Mouse (Mus musculus): ENCODE results near the gene Tsga10ip. TPM values are rescaled to one million over a fixed set of nuclear protein-coding genes. Genes with fewer than 3 reads are reported as not detected.
A peak's percentile ranks its signal among the peaks of the same experiment; 100 is the strongest.

Tsga10ip gene
- not detected for total RNA-seq (2021)

DNA sequence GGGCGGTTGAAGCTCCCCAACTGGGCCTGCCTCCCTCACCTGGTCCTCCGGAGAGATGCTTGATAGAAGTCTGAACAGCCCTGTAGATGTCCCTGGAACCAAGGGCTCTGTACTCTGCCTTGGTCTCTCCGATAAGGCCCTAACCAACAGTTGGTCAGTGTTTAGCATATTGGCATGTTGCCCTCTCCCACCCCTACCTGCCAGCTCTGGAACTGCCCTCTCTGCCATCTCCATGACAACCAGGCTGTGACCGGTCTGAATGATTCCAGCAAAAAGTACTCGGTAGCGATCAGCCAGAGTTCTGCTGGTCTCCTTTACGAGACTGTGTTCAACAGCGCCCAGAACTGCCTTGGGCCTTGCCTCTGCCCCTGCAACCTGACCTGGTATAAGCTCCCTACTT, at the start of gene Tsga10ip:
Tsga10ip (minus strand) TSS at position 234 of the 400 bp plus-strand sequence.
- intact Hi-C loops (cut with DNase I): no loop called here
- no peak for DNase-seq

DNA sequence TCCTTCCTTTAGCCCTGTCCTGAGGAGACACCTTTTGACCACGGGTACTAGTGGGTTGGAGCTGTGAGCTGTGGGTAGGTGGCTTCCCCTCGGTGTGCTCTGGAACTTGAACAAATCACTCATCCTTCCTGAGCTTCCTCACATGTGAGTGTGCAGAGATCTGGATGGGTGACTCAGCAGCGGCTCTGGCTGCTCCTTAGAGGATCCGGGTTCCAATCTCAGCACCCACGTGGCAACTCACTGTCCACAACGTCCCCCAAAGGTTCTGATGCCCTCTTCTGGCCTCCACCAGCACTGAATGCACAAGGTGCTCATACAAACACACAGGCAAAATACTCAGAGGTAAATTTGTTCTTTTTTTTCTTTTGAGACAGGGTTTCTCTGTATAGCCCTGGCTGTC, 49.4 kb upstream of the Tsga10ip start:
- no peak for DNase-seq
- intact Hi-C loops (cut with DNase I): no loop called here

DNA sequence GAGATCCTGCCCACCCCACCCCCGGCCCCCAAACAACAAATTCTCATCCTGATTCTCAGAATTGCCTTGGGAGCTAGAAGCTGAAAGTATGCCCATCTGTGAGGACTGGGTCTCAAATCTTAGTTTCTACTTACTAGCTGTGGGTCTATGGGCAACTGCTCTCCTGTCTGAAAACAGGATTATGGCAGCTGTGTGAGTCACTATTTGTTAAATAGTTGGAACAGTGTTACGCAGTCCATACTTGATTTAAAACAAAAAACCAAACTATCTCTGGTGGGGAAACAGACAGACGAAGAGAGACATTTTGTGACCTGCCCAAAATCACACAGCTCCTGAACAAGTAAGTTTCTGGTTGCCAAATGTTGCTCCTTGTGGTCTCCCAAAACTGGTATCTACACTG, 47.3 kb upstream of the Tsga10ip start:
- no peak for DNase-seq
- intact Hi-C loops (cut with DNase I): no loop called here

DNA sequence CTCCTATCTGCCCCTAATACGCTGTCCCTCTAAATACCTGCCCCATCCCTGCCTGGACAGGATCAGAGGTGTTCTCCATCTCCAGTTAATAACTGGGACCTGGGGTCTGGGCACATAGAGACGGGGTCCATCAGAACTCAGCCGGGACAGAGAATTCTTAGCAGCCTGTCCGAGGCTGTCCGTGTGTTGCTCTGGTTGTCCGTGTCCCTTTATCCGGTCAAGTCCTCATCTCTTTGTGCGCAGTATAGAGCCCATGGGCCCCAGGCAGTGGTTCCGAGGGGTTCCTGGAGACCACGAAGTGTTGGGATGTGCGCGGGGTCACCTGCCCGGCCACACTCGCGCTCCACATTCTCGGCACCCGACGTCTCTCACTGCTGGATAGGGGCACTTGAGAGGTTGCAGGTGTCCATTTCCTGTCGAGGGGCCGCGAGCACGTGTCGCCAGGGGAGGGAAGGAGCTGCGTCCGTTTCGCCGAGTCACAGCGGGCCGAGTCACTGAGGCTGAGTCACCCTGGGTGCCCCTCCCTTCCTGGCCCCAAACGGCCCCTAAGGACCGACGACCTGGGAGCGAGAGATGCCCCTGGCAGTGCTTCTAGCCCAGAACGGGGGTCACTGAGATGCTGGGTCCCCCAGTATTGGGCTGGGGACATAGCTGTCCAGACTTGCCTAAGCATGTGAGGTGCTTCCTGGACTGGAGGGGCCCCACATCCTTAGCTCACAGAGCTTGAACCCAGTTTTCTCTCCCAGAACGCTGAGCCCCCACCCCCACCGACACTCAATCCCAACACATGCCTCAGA, 46.2 kb upstream of the Tsga10ip start:
- intact Hi-C loops (cut with DNase I): no loop called here
- no peak for DNase-seq

DNA sequence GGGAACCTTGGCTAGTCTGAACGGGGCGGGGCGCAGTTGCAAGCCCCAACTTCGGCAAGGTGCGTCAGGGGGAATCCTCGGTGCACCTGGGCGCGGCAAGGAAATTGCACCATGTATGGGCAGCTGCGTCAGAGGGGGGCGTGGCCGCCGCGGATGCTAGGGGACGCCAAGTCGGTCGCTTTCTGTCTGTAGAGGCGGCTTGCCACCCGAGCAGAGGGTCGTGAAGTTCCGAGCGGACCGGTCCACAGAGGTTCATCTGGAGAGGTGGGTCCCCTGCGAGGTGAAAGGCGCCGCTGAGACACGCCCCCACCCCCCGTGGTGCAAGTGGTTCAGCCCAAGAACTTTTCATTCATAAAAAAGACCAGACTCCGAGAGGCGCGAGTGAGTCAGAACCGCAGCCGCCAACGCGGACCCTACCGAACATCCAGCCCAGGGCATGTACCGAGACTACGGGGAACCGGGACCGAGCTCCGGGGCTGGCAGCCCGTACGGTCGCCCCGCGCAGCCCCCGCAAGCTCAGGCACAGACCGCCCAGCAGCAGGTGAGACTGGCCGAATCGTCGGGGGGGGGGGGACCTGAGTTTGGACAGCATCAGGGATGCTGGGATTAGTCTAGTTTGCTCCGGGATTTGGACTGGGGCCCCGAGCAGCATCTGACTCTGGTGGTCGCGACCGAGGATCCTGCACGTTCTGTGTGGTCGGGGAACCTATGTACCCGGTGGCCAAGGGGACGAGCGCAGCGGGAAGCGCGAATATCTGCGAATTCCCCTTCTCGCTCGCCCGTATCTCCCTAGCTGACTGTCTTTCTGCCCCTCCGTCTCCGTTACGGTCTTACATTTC, 45.4 kb upstream of the Tsga10ip start, which contains the start of gene Fosl1:
Fosl1 (plus strand) TSS at position 33 of the 839 bp plus-strand sequence.
- intact Hi-C loops (cut with DNase I): no loop called here
- peak; percentile 67 to 80 for DNase-seq

DNA sequence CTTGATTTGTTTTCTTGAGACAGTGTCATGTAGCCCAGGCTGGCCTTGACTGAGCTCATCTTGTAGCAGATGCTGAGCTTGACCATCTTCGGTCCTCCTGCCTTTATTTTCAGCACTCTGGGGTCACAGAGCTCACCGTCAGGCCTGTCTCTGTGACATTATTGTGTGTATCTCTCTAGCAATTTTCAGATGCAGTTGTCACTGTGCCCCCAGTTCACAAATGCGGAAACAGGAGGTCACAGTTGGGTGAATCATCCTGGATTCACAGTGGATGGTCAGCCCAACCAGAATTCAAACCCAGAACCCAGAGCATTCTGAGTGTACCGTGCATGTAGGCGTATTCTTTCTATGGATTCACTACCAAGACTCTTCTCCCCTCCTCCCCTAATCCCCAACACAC, 43.4 kb upstream of the Tsga10ip start:
- intact Hi-C loops (cut with DNase I): no loop called here
- no peak for DNase-seq

DNA sequence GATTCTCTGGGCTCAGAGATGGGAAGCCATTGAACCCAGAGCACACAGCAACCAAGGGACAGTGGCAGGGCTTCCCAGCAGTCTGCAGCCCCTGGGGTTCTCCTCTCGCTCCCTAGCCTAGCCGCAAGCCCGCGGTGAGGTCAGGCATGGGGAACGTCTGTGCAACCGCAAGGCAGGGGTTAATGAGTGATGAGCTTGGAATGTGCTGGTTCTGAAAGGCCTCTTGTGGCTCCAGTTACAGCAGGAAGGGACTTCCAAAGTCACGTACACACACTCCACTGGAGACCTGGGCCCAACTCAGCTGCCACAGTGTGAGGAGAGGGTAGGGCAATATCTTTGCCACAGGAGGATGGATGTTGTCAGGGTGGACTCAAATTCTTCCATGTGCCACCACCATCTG, 42.6 kb upstream of the Tsga10ip start:
- no peak for DNase-seq
- intact Hi-C loops (cut with DNase I): no loop called here

DNA sequence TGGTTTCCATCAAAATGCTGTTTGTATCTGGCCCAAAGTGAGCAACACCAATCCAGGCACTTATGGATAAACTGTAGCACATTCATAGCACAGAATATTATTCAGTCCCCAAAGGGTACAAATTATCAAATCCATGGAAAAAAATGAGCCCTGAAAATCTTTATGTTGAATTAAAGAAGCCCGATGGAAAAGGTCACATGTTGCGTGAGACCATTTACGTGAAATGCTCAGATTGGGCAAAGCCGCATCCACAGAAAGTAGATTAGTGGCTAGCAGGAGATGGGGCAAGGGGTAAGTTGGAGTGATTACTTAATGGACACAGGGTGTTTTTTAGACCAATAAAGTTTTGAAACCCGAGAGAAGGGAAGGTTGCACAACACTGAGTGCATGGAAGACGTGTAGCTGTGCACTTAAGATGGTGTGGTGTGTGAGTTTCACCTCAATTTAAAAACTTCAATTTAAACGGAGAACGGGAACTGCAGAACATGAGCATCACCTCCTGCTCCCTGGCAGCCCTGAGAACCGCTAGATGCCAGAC, 42.1 kb upstream of the Tsga10ip start:
- intact Hi-C loops (cut with DNase I): no loop called here
- DNase-seq: no peak

DNA sequence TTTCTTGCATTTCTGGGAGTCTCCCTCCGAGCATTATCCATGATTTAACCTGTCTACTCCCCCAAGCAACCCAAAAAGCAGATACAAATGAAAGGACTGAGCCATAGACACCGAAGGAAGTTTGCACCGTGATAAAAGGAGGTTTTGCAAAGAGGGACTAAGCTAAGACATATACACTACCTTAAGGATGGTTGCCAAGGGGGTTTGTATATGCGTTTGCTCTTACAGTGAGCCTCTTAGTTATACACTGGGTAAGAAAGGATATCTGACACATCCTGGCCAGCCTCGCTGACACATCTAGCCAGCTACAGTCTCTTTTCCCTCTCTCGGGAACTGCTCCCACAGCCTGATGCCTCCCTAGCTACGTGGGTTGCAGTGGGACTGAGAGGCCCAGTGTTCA, 31.6 kb upstream of the Tsga10ip start:
- no peak for DNase-seq
- intact Hi-C loops (cut with DNase I): loop anchor here (1.0 to 5.0 kb wide), 3 partner anchors 22 to 133 kb away; partner anchors contain the start of gene Ap5b1

DNA sequence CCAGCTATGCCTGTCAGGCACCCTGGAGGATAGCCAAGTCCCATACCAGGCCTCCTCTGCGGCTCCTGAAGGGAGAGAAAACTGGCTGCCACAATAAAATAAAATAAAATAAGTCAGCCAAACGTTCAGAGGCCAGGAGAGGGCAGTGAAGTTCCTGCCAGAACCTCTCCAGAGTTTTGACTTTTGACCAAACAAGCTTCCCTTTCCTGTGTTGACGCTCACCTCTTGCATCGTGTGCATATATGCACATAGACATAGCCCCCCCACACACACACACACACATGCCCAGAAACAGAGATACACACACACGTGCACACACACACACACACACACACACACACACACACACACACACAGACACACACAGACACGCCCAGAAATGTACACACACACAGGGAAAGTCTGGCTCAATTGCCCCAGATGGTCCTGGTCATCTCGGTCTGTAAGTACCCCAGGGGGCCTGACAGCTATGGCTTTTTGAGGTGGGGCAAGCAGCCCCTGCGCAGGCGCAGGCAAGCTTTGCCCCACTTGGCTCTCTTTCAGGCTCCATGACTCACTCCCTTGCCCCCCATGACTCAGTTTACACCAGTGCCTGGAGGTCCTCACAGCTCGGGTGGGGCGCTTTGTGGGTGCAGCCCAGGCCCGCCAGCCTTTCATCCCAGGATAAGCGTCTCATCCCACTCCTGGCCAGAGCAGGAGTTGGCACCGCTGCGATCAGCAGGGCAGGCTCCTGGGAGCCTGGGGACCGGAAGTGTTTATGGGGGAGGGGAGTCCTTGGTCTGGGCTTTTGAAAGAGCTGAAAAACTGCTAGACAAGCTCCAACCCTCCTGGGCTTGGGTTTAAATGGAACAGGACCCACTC, 30.9 kb upstream of the Tsga10ip start:
- intact Hi-C loops (cut with DNase I): loop anchor here (2.0 to 5.0 kb wide), 2 partner anchors 54 to 134 kb away; partner anchors contain the start of gene Ap5b1
- DNase-seq: peak; percentile 66 to 77

DNA sequence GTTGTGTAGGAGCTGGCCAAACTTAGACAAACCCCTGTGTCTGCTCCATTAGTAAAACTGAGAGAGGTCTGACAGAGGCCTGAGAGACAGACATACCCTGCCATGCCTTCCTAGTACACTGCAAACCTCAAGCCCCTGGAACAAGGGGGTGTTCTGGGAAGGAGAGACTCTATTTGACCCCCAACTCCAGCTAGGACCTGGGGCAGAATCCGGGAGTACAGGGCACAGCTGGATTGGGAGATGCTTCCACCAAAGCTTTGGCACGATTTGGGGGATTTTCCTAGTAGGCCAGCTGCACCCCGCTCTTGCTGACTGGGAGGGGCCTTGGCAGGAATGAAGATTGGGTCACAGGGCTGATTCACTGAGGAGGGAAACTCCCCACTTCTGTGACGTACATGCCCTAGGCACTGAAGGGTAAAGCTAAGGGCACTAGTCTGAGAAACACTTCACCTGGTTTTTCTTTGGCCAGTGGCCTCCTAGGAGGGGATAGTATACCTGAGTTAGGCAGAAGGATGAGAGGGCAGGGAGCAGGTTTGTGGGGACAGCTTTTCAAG, 29.7 kb upstream of the Tsga10ip start:
- intact Hi-C loops (cut with DNase I): loop anchor here (2.0 to 5.0 kb wide), 2 partner anchors 55 to 135 kb away; partner anchors contain the start of gene Ap5b1
- DNase-seq: no peak

DNA sequence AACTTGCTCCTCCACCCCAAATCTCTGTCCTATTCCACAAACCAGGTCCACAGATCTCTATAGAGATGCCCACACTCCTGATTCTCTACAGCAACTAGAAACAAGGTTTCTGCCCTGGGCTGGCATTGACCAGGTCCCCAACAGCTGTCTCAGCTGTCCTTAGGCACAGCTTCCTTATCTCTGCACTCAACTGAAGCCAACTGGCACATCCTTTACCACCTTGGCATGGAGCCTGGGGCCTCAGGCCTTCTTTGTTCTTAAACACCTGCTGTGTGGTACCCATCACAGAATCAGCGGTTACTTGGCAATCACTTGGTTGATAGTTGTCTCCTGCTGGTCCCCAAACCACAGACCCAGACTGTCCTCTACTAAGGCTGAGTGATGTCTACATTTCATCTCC, 28.1 kb upstream of the Tsga10ip start:
- intact Hi-C loops (cut with DNase I): loop anchor here (5.0 kb wide), 1 partner anchor 137 kb away; the partner anchor contains the start of gene Ap5b1
- DNase-seq: no peak

DNA sequence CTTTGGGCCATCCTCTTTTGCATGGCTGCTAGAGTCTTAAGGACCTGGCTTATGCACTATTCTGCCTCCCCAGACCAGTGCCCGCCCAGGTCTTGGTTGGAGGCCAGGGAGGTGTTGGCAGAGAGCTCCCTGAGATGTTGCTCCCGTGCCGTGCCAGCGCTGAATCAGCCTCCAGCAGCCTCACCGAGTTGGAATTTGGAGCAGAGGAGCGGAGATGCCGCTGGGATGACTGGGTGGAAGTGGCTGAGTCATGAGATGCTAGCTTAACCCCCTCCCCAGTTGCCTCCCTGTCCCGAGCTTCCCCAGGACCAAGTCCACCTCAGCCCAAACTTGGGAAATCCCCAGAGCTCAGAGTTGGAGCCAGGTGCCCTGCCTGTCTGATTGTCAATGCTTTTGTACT, 27.5 kb upstream of the Tsga10ip start:
- intact Hi-C loops (cut with DNase I): loop anchor here (2.0 to 5.0 kb wide), 3 partner anchors 23 to 137 kb away; partner anchors contain the start of genes Ap5b1, Banf1 and Eif1ad
- peak; percentile 67 to 68 for DNase-seq

DNA sequence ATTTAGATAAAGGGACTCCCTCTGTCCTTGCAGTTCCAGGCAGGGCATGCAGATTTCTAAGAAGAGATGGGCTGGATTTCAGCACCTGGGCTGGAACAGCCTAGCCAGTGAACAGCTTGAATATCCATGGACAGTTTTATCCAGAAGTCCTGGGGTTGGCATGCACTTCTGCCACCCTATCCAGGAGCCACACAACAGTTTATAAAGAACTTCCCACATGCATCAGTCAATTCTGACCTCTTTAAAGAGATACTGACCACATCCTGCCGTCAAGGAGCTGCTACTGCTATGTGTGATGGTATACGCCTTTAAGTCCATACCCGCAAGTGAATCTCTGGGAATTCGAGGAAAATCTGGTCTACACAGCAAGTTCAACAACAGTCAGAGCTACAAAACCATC, 26.9 kb upstream of the Tsga10ip start:
- DNase-seq: no peak
- intact Hi-C loops (cut with DNase I): loop anchor here (2.0 kb wide), 2 partner anchors 22 to 62 kb away; partner anchors contain the start of genes Banf1 and Eif1ad

DNA sequence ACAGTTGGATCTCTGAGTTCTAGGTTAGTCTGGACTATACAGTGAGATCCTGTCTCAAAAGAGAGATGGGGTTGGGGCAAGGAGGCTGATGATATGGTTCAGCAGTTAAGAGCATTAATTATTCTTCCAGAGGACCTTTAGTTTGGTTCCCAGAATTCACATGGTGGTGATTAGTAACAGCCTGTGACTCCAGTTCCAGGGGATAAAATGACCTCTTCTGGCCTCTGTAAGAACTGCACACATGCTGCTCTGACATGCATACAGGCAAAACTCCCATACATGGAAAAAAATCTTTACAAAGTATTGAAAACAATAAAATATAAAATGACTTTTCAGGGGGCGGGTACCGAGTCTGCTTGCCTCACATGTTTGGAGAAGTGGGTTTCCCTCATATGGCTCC, 25.8 kb upstream of the Tsga10ip start:
- intact Hi-C loops (cut with DNase I): loop anchor here (2.0 kb wide), 2 partner anchors 21 to 61 kb away; partner anchors contain the start of genes Banf1 and Eif1ad
- DNase-seq: peak; percentile 57 to 73

DNA sequence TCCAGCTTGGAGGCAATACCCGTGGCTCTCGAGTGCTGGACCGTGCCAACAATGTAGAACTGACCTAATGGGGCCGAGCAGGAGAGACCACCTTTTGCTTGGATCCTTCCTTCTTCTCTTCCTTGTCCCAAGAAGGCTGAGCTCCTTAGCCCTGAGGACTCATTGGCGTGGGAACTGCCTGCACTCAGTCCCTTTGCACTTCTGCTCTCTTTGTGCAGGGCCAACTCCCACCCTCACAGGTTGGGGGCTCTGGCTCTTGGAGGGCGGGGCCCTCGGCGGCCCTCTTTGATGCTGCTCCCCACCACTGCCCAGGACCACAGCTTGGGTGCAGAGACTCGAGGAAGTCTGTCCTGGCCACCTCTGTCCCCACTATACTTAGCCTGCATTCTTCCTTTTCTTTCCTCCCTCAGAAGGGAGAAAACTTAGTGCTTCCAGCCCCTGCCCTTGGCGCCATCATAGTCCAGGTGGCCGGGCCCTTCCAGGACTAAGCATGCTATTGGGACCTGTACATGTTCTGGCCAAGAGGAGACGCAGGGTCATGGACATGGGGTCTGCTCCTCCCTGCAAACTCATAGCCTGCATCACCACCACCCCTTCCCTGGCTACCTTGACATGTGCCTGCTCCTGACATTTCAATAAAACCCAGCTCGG, 24.4 kb upstream of the Tsga10ip start:
- intact Hi-C loops (cut with DNase I): no loop called here

DNA sequence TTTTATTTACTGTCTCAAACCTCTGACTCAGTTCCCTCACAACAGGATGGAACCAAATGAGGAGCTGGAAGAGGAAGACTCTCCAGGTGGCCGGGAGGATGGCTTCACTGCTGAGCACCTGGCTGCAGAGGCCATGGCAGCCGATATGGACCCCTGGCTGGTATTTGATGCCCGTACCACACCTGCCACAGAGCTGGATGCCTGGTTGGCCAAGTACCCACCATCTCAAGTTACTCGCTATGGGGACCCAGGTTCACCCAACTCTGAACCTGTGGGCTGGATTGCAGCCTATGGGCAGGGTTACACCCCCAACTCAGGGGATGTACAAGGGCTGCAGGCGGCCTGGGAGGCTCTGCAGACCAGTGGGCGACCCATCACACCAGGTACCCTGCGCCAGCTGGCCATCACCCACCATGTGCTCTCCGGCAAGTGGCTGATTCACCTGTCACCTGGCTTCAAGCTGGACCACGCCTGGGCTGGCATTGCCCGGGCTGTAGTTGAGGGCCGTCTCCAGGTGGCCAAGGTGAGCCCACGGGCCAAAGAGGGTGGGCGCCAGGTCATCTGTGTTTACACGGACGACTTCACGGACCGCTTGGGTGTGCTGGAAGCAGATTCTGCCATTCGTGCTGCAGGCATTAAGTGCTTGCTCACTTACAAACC, 23.7 kb upstream of the Tsga10ip start:
- intact Hi-C loops (cut with DNase I): no loop called here
- DNase-seq: no peak

More for the DNA sequence above, 24.4 kb upstream of the Tsga10ip start:
- DNase-seq: no peak

Data from heart, postnatal 10 days (tissue).